Mouse (Mus musculus) heart, embryonic 12.5 days (tissue): ENCODE measurements at regions not wholly inside any gene's neighbourhood (a gene's known extent, or its start where the extent isn't known, plus 50 kb on each side); places are given as distances from the start of the nearest gene placed in this dataset.

Experiments used
- ATAC-seq: fragments of 200-750 bp; cut with Nextera tagmentation; 2 replicates; pipeline ENCODE4 v1.8.0; 2017; ENCODE audit warnings: moderate TSS enrichment, moderate library complexity; ENCODE audit not compliant: insufficient number of reproducible peaks, low FRiP score
- H3K27ac ChIP-seq: fragments of 300-500 bp; sonication (generic); 2 replicates; pipeline ENCODE4 v1.5.1; 2016; ENCODE audit warnings: mild to moderate bottlenecking, moderate library complexity; ENCODE audit not compliant: poor library complexity, severe bottlenecking
- H3K27me3 ChIP-seq: fragments of 300-500 bp; sonication (generic); replicated peaks from 2 replicates; pipeline ENCODE4 v1.6.1; 2016; ENCODE audit warnings: mild to moderate bottlenecking, moderate library complexity
- H3K36me3 ChIP-seq: fragments of 300-500 bp; sonication (generic); 2 replicates; pipeline ENCODE4 v1.6.1; 2016; ENCODE audit warnings: mild to moderate bottlenecking, moderate library complexity
- H3K4me1 ChIP-seq: fragments of 300-500 bp; sonication (generic); replicated peaks from 2 replicates; pipeline ENCODE4 v1.6.1; 2016; ENCODE audit warnings: mild to moderate bottlenecking
- H3K4me2 ChIP-seq: fragments of 300-500 bp; sonication (generic); 2 replicates; pipeline ENCODE4 v1.6.1; 2016; ENCODE audit warnings: mild to moderate bottlenecking, moderate library complexity
- H3K4me3 ChIP-seq: fragments of 300-500 bp; sonication (generic); 2 replicates; pipeline ENCODE4 v1.5.1; 2016; ENCODE audit warnings: mild to moderate bottlenecking
- H3K9ac ChIP-seq: fragments of 300-500 bp; sonication (generic); 2 replicates; pipeline ENCODE4 v1.6.1; 2016; ENCODE audit warnings: mild to moderate bottlenecking, moderate library complexity
- H3K9me3 ChIP-seq: fragments of 300-500 bp; sonication (generic); replicated peaks from 2 replicates; pipeline ENCODE4 v1.6.1; 2016; ENCODE audit warnings: mild to moderate bottlenecking, moderate library complexity
- WGBS: fragments of 180-500 bp; shearing (Covaris S2); methylation state at CpG from one replicate; pipeline ENCODE4 v1.1.7; 2016; 5-methylcytosine and 5-hydroxymethylcytosine counted together

DNA sequence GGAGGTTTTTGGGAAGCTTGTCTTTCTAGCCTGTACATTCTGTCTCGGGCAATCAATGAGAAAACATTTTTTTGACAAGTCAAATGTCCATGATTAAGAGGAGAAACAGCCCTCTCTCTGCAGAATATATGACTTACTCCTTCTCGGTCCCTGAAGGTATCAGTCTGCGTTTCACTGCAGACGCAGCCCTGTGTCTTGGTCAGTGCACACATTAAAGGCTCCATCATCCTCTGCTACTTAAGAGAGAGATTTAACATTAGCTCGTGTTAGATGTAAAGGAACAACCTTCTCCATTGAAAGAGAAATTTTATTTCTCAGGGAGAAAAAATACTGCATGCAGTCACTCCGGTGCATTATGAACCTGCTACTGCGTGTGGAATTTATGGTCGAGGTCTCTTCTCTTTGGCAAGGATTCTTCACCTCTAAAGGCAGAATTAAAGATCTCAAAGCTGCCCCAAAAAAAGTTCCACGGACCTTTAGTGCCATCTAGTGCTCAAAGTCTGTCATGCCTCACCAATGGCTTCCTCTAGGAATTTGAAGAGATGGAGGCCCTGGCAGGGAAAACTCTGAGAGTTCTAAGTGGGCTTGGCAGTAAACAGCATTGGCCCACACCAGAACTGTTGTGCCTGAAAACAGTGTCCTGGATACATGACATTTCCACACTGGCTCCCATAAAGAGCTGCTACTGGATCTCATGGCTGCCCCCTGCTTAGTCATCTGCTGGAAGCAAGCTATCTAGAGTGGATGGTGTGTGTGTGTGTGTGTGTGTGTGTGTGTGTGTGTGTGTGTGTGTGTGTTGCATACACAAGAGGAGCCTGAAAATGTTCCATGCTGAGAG is 102.3 kb upstream of the Noct start:
- ATAC-seq: no peak
- Histone ChIP-seq H3K4me3 (no peak overlapping the region), H3K36me3 (no peaks in the 10 kb centered on the region), H3K27me3 (no peaks in the 10 kb centered on the region), H3K9me3 (no peaks in the 10 kb centered on the region), H3K4me1 (no peaks in the 10 kb centered on the region), H3K4me2 (no peak overlapping the region), H3K9ac (no peak overlapping the region), H3K27ac (no peak overlapping the region)
- WGBS: 41% methylated on average over 9 of the region's 9 CpGs

DNA sequence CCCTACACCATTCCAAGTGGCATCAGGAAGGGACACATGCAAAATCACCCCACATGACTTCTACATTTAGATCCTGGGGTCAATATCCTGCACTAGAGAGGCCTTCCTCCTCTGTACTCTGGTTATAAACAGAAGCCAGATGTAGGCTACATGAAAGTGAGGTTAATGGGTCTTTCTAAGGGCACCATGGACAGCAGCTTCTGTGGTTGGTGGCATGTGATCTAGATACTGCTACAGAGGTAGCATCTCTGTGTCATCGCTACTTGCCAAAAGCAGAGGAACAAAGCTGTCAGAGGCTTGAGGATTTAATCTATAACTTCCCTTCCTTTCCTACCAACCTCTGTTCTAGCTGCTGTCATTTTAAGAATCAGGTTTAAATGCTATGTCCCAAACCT is 101.7 kb upstream of the Noct start:
- Histone ChIP-seq H3K27ac (no peak overlapping the region), H3K4me1 (no peaks in the 10 kb centered on the region), H3K27me3 (no peaks in the 10 kb centered on the region), H3K4me3 (no peak overlapping the region), H3K4me2 (no peak overlapping the region), H3K36me3 (no peaks in the 10 kb centered on the region), H3K9ac (no peak overlapping the region), H3K9me3 (no peaks in the 10 kb centered on the region)
- no peak for ATAC-seq
- 91% methylated on average over 1 of the region's 1 CpGs for WGBS

DNA sequence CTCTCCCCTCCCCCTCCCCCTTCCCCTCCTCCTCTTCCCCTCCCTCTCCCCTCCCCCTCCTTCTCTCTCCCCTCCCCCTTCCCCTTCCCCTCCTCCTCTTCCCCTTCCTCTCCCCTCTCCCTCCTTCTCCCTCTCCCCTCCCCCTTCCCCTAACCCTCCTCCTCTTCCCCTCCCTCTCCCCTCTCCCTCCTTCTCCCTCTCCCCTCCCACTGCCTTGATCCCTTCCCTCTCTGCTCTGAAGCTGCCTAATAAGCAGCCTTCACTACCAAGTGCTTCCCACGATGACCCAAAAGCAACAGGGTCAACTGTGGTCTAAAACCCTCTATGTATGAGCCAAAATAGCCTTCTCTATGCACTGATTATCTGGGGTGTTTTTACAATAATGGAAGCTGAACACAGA is 96.4 kb upstream of the Noct start:
- no peak for ATAC-seq
- H3K4me3 ChIP-seq: no peak overlapping the region
- no peaks in the 10 kb centered on the region for H3K27me3 ChIP-seq
- H3K9ac ChIP-seq: no peak overlapping the region
- H3K36me3 ChIP-seq: no peaks in the 10 kb centered on the region
- H3K27ac ChIP-seq: no peak overlapping the region
- WGBS: 57% methylated on average over 1 of the region's 1 CpGs
- H3K9me3 ChIP-seq: no peaks in the 10 kb centered on the region
- H3K4me2 ChIP-seq: no peak overlapping the region
- no peaks in the 10 kb centered on the region for H3K4me1 ChIP-seq

DNA sequence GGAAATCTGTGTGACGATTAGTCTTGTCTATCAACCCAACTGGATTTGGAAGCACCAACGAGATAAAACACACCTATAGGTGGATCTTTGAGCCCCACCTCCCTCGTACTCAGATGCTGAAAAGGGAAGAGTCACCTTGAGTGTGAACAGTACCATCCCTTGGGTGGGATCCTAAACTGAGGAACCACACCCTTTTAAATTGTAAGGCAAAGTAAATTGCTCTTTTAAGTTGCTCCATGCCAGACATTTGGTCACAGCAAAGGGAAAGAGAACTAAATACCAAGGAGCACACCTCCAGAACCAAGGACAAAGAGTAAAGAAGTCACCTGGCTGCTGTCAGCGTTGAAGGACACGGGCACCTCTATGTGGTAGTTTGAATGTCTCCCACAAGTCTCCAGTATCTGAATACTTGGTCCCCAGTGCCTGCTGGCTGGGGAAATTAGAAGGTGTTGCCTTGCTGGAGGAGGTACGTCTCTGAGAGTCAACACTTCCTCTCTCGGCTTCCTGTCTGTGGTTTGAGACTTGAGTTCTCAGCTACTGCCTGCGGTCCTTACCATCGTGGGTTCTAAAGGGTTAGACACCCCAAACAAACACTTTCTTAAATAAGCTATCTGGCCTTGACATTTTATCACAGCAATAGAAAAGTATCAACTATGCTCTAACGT is 95.6 kb upstream of the Noct start:
- Histone ChIP-seq H3K27me3 (no peaks in the 10 kb centered on the region), H3K9me3 (no peaks in the 10 kb centered on the region), H3K9ac (no peak overlapping the region), H3K4me1 (no peaks in the 10 kb centered on the region), H3K4me3 (no peak overlapping the region), H3K36me3 (no peaks in the 10 kb centered on the region), H3K4me2 (no peak overlapping the region), H3K27ac (no peak overlapping the region)
- no peak for ATAC-seq
- WGBS: 71% methylated on average over 10 of the region's 10 CpGs

DNA sequence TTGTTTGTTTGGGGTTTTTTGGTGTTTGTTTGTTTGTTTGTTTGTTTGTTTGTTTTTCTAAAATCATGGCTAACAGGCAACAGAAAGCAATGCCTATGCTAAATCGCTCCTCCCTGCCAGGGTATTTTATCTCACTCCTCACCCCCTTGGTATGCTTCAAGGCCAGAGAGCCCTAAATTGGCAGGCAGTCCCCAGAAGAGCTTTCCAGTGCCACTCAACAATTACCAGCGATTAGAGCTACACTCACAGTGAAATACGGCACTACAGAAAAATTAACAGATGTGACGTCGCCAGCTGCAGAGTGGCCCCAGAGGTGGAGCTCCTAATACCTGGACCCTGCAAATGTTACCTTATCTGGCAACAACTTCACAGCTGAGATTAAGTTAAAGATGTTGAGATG is 93.5 kb upstream of the Noct start:
- 72% methylated on average over 5 of the region's 5 CpGs for WGBS
- H3K4me2 ChIP-seq: no peak overlapping the region

DNA sequence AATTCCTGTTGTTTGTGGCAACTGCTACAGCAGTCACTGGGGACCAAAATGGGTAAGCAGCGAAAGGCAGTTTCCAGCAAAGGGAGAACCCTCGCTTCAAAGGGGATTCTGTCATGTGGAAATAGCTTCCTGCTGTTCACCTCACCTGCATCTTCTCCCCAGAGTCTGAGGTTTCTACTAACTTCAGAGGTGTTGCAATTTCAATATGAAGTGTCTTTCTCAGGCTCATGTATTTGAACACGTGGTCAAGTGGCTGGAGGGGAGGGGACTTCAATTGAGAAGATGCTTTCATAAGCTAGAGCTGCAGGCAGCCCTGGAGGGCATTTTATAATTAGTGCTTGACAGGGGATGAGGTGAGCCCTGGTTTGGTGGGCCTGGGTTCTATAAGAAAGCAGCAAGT is 92.9 kb upstream of the Noct start:
- no peak for ATAC-seq
- no peaks in the 10 kb centered on the region for H3K36me3 ChIP-seq
- no peaks in the 10 kb centered on the region for H3K9me3 ChIP-seq
- no peak overlapping the region for H3K27ac ChIP-seq
- H3K4me2 ChIP-seq: no peak overlapping the region
- WGBS: 75% methylated on average over 3 of the region's 3 CpGs
- H3K9ac ChIP-seq: no peak overlapping the region
- H3K4me1 ChIP-seq: no peaks in the 10 kb centered on the region
- H3K27me3 ChIP-seq: no peaks in the 10 kb centered on the region
- no peak overlapping the region for H3K4me3 ChIP-seq

More for the DNA sequence above, 93.5 kb upstream of the Noct start:
- no peaks in the 10 kb centered on the region for H3K36me3 ChIP-seq
- no peak overlapping the region for H3K27ac ChIP-seq
- H3K4me3 ChIP-seq: no peak overlapping the region
- no peak overlapping the region for H3K9ac ChIP-seq
- no peaks in the 10 kb centered on the region for H3K4me1 ChIP-seq
- H3K27me3 ChIP-seq: no peaks in the 10 kb centered on the region
- H3K9me3 ChIP-seq: no peaks in the 10 kb centered on the region
- ATAC-seq: no peak

DNA sequence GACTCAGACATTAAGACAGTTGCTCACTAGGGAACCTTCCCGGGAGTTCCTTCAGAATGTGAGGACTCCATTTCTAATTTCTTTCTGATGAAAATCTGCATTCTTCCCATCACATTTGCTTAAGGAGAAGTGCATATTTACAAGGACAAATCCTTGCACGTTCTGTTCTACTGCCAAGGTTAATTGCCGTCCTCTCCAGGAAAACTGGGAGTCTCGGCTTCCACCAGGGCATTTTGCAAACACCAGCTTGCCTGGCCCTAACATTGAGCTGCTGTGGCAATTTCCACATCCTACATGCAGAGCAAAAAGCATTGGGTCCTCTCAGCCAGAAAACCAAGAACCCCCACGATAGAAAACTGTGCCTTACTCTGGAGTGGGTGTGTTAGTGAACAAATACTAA is 91.5 kb upstream of the Noct start:
- Histone ChIP-seq H3K9ac (no peak overlapping the region), H3K9me3 (no peaks in the 10 kb centered on the region), H3K36me3 (no peaks in the 10 kb centered on the region), H3K4me3 (no peak overlapping the region), H3K4me1 (no peaks in the 10 kb centered on the region), H3K27ac (no peak overlapping the region), H3K27me3 (no peaks in the 10 kb centered on the region), H3K4me2 (no peak overlapping the region)
- ATAC-seq: no peak
- WGBS: 80% methylated on average over 5 of the region's 5 CpGs

DNA sequence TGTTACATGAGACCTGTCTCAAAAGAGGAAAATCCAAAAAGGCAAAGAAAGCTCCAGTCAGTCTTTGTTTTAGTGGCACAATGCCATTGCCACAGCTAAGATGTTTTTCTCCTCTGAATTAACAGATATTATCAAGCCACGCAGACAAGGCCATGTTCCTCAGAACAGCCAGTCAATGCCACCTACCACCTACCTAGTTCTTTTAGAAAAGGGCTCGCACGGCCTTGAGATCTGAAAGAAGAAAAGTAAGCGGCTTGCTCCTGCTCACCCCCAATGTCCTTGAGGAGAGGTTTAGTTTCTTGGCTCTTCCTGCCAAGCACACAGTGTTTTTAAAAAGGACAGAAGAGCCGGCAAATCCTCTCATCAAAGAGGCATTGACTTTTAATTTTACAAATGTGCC is 88.7 kb upstream of the Noct start:
- Histone ChIP-seq H3K36me3 (no peaks in the 10 kb centered on the region), H3K27ac (no peak overlapping the region), H3K9me3 (no peaks in the 10 kb centered on the region), H3K4me1 (no peaks in the 10 kb centered on the region), H3K4me2 (no peak overlapping the region), H3K4me3 (no peak overlapping the region), H3K27me3 (no peaks in the 10 kb centered on the region), H3K9ac (no peak overlapping the region)
- 68% methylated on average over 5 of the region's 5 CpGs for WGBS
- ATAC-seq: no peak

DNA sequence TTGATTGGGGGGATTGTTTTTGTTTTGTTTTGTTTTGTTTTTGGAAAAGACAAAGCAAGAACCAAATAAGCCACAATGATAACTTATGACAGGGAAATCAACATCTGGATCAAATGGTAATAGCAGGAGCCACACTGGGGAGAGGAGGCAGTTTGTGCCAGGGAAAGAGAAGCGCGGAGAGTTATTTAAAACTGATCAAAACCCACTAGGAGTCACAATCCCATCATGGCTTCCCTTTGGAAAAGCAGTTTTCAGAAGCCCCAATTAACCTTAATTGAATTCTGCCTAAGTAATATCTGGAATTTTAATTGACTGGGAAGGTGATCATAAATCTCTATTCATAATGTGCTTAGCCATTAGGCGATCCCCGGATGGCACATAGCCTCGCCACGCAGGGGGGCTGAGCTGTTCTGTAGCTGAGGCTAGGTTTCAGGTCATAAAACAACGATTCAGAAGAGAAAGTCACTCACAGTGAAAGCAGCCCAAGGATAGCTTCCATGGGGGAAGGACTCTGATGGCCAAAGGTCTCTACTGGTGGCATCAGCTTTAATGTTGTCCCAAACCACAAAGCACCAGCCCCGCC is 86.4 kb upstream of the Noct start:
- no peak for ATAC-seq
- no peak overlapping the region for H3K4me3 ChIP-seq
- H3K27me3 ChIP-seq: no peaks in the 10 kb centered on the region
- H3K4me2 ChIP-seq: no peak overlapping the region
- no peak overlapping the region for H3K9ac ChIP-seq
- H3K9me3 ChIP-seq: peaks cover 3% of the 10 kb centered on the region; the same call in 1 of the 2 replicates
- WGBS: 90% methylated on average over 7 of the region's 8 CpGs
- H3K36me3 ChIP-seq: no peaks in the 10 kb centered on the region
- H3K4me1 ChIP-seq: no peaks in the 10 kb centered on the region
- H3K27ac ChIP-seq: no peak overlapping the region

DNA sequence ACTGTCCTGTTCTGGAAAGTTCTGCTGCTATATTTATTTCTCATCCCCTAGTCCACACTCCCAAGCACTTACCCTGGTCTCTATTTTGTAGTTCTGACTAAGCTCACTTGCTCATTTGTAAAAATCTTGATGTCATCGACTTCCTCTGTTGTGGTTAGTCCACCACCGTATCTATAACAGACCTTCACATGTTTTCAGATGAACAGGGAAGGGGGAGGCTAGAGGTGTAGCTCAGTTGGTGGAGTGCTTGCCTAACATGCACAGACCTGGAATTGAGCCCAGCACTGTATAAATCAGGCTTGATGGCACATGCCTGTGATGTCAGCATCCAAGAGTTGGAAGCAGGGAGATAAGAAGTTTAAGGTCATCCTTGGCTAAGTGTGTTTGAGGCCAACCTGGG is 78.3 kb upstream of the Noct start:
- ATAC-seq: no peak
- Histone ChIP-seq H3K9ac (no peak overlapping the region), H3K27ac (no peak overlapping the region), H3K27me3 (no peaks in the 10 kb centered on the region), H3K4me2 (no peak overlapping the region), H3K36me3 (no peaks in the 10 kb centered on the region), H3K9me3 (peaks cover 3% of the 10 kb centered on the region; the same call in 1 of the 2 replicates), H3K4me3 (no peak overlapping the region), H3K4me1 (no peaks in the 10 kb centered on the region)
- WGBS: 67% methylated on average over 2 of the region's 2 CpGs

DNA sequence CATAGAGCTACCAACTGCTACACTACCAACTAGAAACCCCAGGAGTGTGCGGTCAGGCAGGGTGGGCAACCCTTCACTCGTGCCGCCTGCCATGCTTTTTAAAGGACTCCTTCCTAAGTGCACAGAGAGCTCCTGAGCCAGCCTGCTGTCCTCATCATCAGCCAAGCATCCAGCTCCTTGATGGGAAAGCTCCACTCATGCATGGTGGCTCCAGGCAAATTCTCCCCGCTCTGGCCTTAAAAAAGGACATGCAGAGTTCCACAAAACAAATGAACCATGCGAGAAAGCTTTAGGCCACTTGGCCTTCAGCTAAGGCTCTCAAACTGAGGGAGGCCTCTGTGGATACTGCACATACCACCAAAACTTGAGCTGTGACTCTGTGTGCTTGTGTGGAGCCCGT is 74.2 kb upstream of the Noct start:
- ATAC-seq: no peak
- H3K4me3 ChIP-seq: no peak overlapping the region
- no peaks in the 10 kb centered on the region for H3K9me3 ChIP-seq
- H3K27me3 ChIP-seq: no peaks in the 10 kb centered on the region
- 0 out of 2 replicates have a peak, but pooled peaks cover 5% of the 10 kb centered on the region for H3K4me1 ChIP-seq
- H3K9ac ChIP-seq: no peak overlapping the region
- no peak overlapping the region for H3K4me2 ChIP-seq
- H3K27ac ChIP-seq: no peak overlapping the region
- WGBS: 88% methylated on average over 6 of the region's 6 CpGs
- no peaks in the 10 kb centered on the region for H3K36me3 ChIP-seq
